In genomic region chr4:155841003-155841454, GRCm38 (mm10) we compare ENCODE assay signal across 7 mouse cellular contexts. TPM values are rescaled to one million over a fixed set of nuclear protein-coding genes. Genes with fewer than 3 reads are reported as not detected.
DNase-seq lines count a peak whose midpoint lies in the region; ATAC-seq and TF ChIP-seq lines count a peak whose summit lies in the region.

No protein-coding gene starts in this region.

- peak; percentile 59 for DNase-seq in MN1 (ENCODE audit: low spot score)
- DNase-seq in brain, adult 2 months (ENCODE audit: low read depth, low spot score), result peak; percentile 60
- peak; percentile 65 for DNase-seq in hindbrain, embryonic 11.5 days (ENCODE audit: low spot score)
- peak; percentile 79 for DNase-seq in limb, embryonic 14.5 days (ENCODE audit: low spot score)
- peak; percentile 73 for DNase-seq in stomach, postnatal 0 days (ENCODE audit: low spot score)

- peak overlapping the region; percentile 33 for H3K4me3 ChIP-seq in forebrain, embryonic 15.5 days
- H3K4me3 ChIP-seq in hindbrain, embryonic 11.5 days (ENCODE audit: low read depth, low read length), result peak overlapping the region; percentile 21
- H3K4me3 ChIP-seq in limb, embryonic 14.5 days (replicated peaks; ENCODE audit: low read length), result peak overlapping the region; percentile 48
- H3K4me3 ChIP-seq in midbrain, embryonic 13.5 days (replicated peaks), result peak overlapping the region; percentile 35
- H3K4me3 ChIP-seq in stomach, postnatal 0 days (ENCODE audit: low read depth, low read length), result peak overlapping the region; percentile 53

- H3K9ac ChIP-seq in forebrain, embryonic 15.5 days (replicated peaks), result peak overlapping the region; percentile 37
- H3K9ac ChIP-seq in hindbrain, embryonic 11.5 days (ENCODE audit: low read depth, low read length), result peak overlapping the region; percentile 21; the same call in 1 of the 2 replicates
- peak overlapping the region; percentile 62 for H3K9ac ChIP-seq in limb, embryonic 14.5 days (ENCODE audit: low read depth, low read length, severe bottlenecking)
- peak overlapping the region; percentile 56 for H3K9ac ChIP-seq in midbrain, embryonic 13.5 days (replicated peaks)
- H3K9ac ChIP-seq in stomach, postnatal 0 days (ENCODE audit: low read length), result peak overlapping the region; percentile 69

- H3K36me3 ChIP-seq in forebrain, embryonic 15.5 days, result no peaks in the 10 kb centered on the region
- no peaks in the 10 kb centered on the region for H3K36me3 ChIP-seq in hindbrain, embryonic 11.5 days (ENCODE audit: control insufficient read depth, insufficient read depth, low read length)
- peaks cover 21% of the 10 kb centered on the region for H3K36me3 ChIP-seq in limb, embryonic 14.5 days (ENCODE audit: control insufficient read depth, insufficient read depth, low read length)
- H3K36me3 ChIP-seq in midbrain, embryonic 13.5 days, result no peaks in the 10 kb centered on the region
- H3K36me3 ChIP-seq in stomach, postnatal 0 days (ENCODE audit: control insufficient read depth, insufficient read depth, low read length), result peaks cover 4% of the 10 kb centered on the region; the same call in 1 of the 2 replicates

- H3K4me2 ChIP-seq in forebrain, embryonic 15.5 days (replicated peaks), result peak overlapping the region; percentile 50
- peak overlapping the region; percentile 62 for H3K4me2 ChIP-seq in hindbrain, embryonic 11.5 days (replicated peaks; ENCODE audit: low read depth, low read length)
- peak overlapping the region; percentile 68 for H3K4me2 ChIP-seq in limb, embryonic 14.5 days (replicated peaks; ENCODE audit: low read depth, low read length, severe bottlenecking)
- peak overlapping the region; percentile 60 for H3K4me2 ChIP-seq in midbrain, embryonic 13.5 days (replicated peaks)
- H3K4me2 ChIP-seq in stomach, postnatal 0 days (replicated peaks; ENCODE audit: low read depth), result peak overlapping the region; percentile 97

- under 1% methylated on average over 32 of the region's 32 CpGs for WGBS in forebrain, embryonic 15.5 days
- under 1% methylated on average over 32 of the region's 32 CpGs for whole genome bisulfite sequencing in hindbrain, embryonic 11.5 days
- 0% methylated on average over 32 of the region's 32 CpGs for WGBS in limb, embryonic 14.5 days
- WGBS in midbrain, embryonic 13.5 days, result under 1% methylated on average over 32 of the region's 32 CpGs
- WGBS in stomach, postnatal 0 days, result 1% methylated on average over 32 of the region's 32 CpGs

- no peaks in the 10 kb centered on the region for H3K9me3 ChIP-seq in forebrain, embryonic 15.5 days
- H3K9me3 ChIP-seq in hindbrain, embryonic 11.5 days (ENCODE audit: control insufficient read depth, low read length), result no peaks in the 10 kb centered on the region
- no peaks in the 10 kb centered on the region for H3K9me3 ChIP-seq in limb, embryonic 14.5 days (ENCODE audit: control insufficient read depth, low read length)
- no peaks in the 10 kb centered on the region for H3K9me3 ChIP-seq in midbrain, embryonic 13.5 days
- no peaks in the 10 kb centered on the region for H3K9me3 ChIP-seq in stomach, postnatal 0 days (ENCODE audit: control insufficient read depth, low read length)

- peak; percentile 74 for TF ChIP-seq CTCF in stomach, postnatal 0 days (IDR thresholded peaks at IDR 0.05; ENCODE audit: low read depth)

- no peak for ATAC-seq in forebrain, embryonic 15.5 days (replicated peaks)
- ATAC-seq in hindbrain, embryonic 11.5 days (ENCODE audit: low FRiP score), result peak; percentile 51
- peak; percentile 50 for ATAC-seq in limb, embryonic 14.5 days (ENCODE audit: low FRiP score, low read depth)
- peak; percentile 60 for ATAC-seq in midbrain, embryonic 13.5 days
- ATAC-seq in stomach, postnatal 0 days (ENCODE audit: low FRiP score, low TSS enrichment), result peak; percentile 38

- TF ChIP-seq POLR2A in limb, embryonic 14.5 days (IDR thresholded peaks at IDR 0.05; ENCODE audit: borderline replicate concordance, extremely low read depth, insufficient read depth, insufficient read length), result no peak

- peaks cover 20% of the 10 kb centered on the region for H3K4me1 ChIP-seq in forebrain, embryonic 15.5 days
- peaks cover 14% of the 10 kb centered on the region for H3K4me1 ChIP-seq in hindbrain, embryonic 11.5 days (replicated peaks; ENCODE audit: control insufficient read depth, insufficient read depth, low read length)
- peaks cover 24% of the 10 kb centered on the region for H3K4me1 ChIP-seq in limb, embryonic 14.5 days (ENCODE audit: control insufficient read depth, insufficient read depth, low read length)
- peaks cover 25% of the 10 kb centered on the region for H3K4me1 ChIP-seq in midbrain, embryonic 13.5 days (replicated peaks)
- H3K4me1 ChIP-seq in stomach, postnatal 0 days (replicated peaks; ENCODE audit: control insufficient read depth, insufficient read depth), result 0 out of 2 replicates have a peak, but pooled peaks cover 3% of the 10 kb centered on the region

- H3K27me3 ChIP-seq in forebrain, embryonic 15.5 days, result peaks cover 13% of the 10 kb centered on the region
- H3K27me3 ChIP-seq in hindbrain, embryonic 11.5 days (ENCODE audit: control insufficient read depth, insufficient read depth, low read length), result 0 out of 2 replicates have a peak, but pooled peaks cover 3% of the 10 kb centered on the region
- no peaks in the 10 kb centered on the region for H3K27me3 ChIP-seq in limb, embryonic 14.5 days (ENCODE audit: control insufficient read depth, insufficient read depth, low read length)
- H3K27me3 ChIP-seq in midbrain, embryonic 13.5 days, result peaks cover 21% of the 10 kb centered on the region
- no peaks in the 10 kb centered on the region for H3K27me3 ChIP-seq in stomach, postnatal 0 days (ENCODE audit: control insufficient read depth, insufficient read depth, low read length)

- no peak overlapping the region for H3K27ac ChIP-seq in forebrain, embryonic 15.5 days (replicated peaks)
- no peak overlapping the region for H3K27ac ChIP-seq in hindbrain, embryonic 11.5 days (ENCODE audit: low read depth, low read length)
- H3K27ac ChIP-seq in limb, embryonic 14.5 days (replicated peaks; ENCODE audit: low read depth, low read length), result peak overlapping the region; percentile 76
- H3K27ac ChIP-seq in midbrain, embryonic 13.5 days, result no peak overlapping the region
- H3K27ac ChIP-seq in stomach, postnatal 0 days (replicated peaks), result peak overlapping the region; percentile 97

- TF ChIP-seq EP300 in stomach, postnatal 0 days (optimal IDR thresholded peaks at IDR 0.05), result no peak

RNA-seq across cellular contexts. Expression of gene Mxra8, which starts 1.5 kb away (rescaled TPM):
- 15.0 and 19.0 TPM in 2 replicates for polyA plus RNA-seq in forebrain, embryonic 15.5 days (2015; fragmentation: Nextera tagmentation; extraction: Ambion mirVana)
- polyA plus RNA-seq in hindbrain, embryonic 11.5 days (2014; fragmentation: Nextera tagmentation; extraction: Ambion mirVana), result 31.1 and 36.8 TPM in 2 replicates
- 218 and 302 TPM in 2 replicates for polyA plus RNA-seq in limb, embryonic 14.5 days (2012; rRNA removed)
- 109 and 120 TPM in 2 replicates for polyA plus RNA-seq in limb, embryonic 14.5 days (2014; fragmentation: Nextera tagmentation; extraction: Ambion mirVana)
- 17.9 and 22.2 TPM in 2 replicates for polyA plus RNA-seq in midbrain, embryonic 13.5 days (2015; fragmentation: Nextera tagmentation; extraction: Ambion mirVana)
- polyA plus RNA-seq in stomach, postnatal 0 days (2015; fragmentation: Nextera tagmentation; extraction: Ambion mirVana), result 79.4 and 88.4 TPM in 2 replicates

RNA-seq across cellular contexts. Expression of gene Dvl1, which starts 6.2 kb away (rescaled TPM):
- 10.6 and 23.1 TPM in 2 replicates for polyA plus RNA-seq in forebrain, embryonic 15.5 days (2015; fragmentation: Nextera tagmentation; extraction: Ambion mirVana)
- 7.5 and 8.8 TPM in 2 replicates for polyA plus RNA-seq in hindbrain, embryonic 11.5 days (2014; fragmentation: Nextera tagmentation; extraction: Ambion mirVana)
- 92.9 and 131 TPM in 2 replicates for polyA plus RNA-seq in limb, embryonic 14.5 days (2012; rRNA removed)
- polyA plus RNA-seq in limb, embryonic 14.5 days (2014; fragmentation: Nextera tagmentation; extraction: Ambion mirVana), result 17.4 and 18.8 TPM in 2 replicates
- 8.1 and 8.4 TPM in 2 replicates for polyA plus RNA-seq in midbrain, embryonic 13.5 days (2015; fragmentation: Nextera tagmentation; extraction: Ambion mirVana)
- 8.1 and 10.4 TPM in 2 replicates for polyA plus RNA-seq in stomach, postnatal 0 days (2015; fragmentation: Nextera tagmentation; extraction: Ambion mirVana)

RNA-seq across cellular contexts. Expression of gene Aurkaip1, which starts 10.0 kb away (rescaled TPM):
- polyA plus RNA-seq in forebrain, embryonic 15.5 days (2015; fragmentation: Nextera tagmentation; extraction: Ambion mirVana), result 127 and 130 TPM in 2 replicates
- polyA plus RNA-seq in hindbrain, embryonic 11.5 days (2014; fragmentation: Nextera tagmentation; extraction: Ambion mirVana), result 112 and 123 TPM in 2 replicates
- 112 and 114 TPM in 2 replicates for polyA plus RNA-seq in limb, embryonic 14.5 days (2012; rRNA removed)
- 126 and 129 TPM in 2 replicates for polyA plus RNA-seq in limb, embryonic 14.5 days (2014; fragmentation: Nextera tagmentation; extraction: Ambion mirVana)
- polyA plus RNA-seq in midbrain, embryonic 13.5 days (2015; fragmentation: Nextera tagmentation; extraction: Ambion mirVana), result 140 and 146 TPM in 2 replicates
- polyA plus RNA-seq in stomach, postnatal 0 days (2015; fragmentation: Nextera tagmentation; extraction: Ambion mirVana), result 129 and 133 TPM in 2 replicates

RNA-seq across cellular contexts. Expression of gene Tas1r3, which starts 22.1 kb away (rescaled TPM):
- 0.64 and 0.73 TPM in 2 replicates for polyA plus RNA-seq in forebrain, embryonic 15.5 days (2015; fragmentation: Nextera tagmentation; extraction: Ambion mirVana)
- 0.46 TPM in 2 replicates for polyA plus RNA-seq in hindbrain, embryonic 11.5 days (2014; fragmentation: Nextera tagmentation; extraction: Ambion mirVana)
- polyA plus RNA-seq in limb, embryonic 14.5 days (2012; rRNA removed), result 0.31 and 0.51 TPM in 2 replicates
- 0.32 and 0.37 TPM in 2 replicates for polyA plus RNA-seq in limb, embryonic 14.5 days (2014; fragmentation: Nextera tagmentation; extraction: Ambion mirVana)
- polyA plus RNA-seq in midbrain, embryonic 13.5 days (2015; fragmentation: Nextera tagmentation; extraction: Ambion mirVana), result 0.80 and 0.83 TPM in 2 replicates
- 0.11 and 0.28 TPM in 2 replicates for polyA plus RNA-seq in stomach, postnatal 0 days (2015; fragmentation: Nextera tagmentation; extraction: Ambion mirVana)

RNA-seq across cellular contexts. Expression of gene Cptp, which starts 28.2 kb away (rescaled TPM):
- polyA plus RNA-seq in forebrain, embryonic 15.5 days (2015; fragmentation: Nextera tagmentation; extraction: Ambion mirVana), result 20.5 and 22.9 TPM in 2 replicates
- polyA plus RNA-seq in hindbrain, embryonic 11.5 days (2014; fragmentation: Nextera tagmentation; extraction: Ambion mirVana), result 19.8 and 22.7 TPM in 2 replicates
- 15.0 and 20.5 TPM in 2 replicates for polyA plus RNA-seq in limb, embryonic 14.5 days (2012; rRNA removed)
- 16.3 and 19.2 TPM in 2 replicates for polyA plus RNA-seq in limb, embryonic 14.5 days (2014; fragmentation: Nextera tagmentation; extraction: Ambion mirVana)
- polyA plus RNA-seq in midbrain, embryonic 13.5 days (2015; fragmentation: Nextera tagmentation; extraction: Ambion mirVana), result 22.1 and 24.5 TPM in 2 replicates
- 25.0 and 26.5 TPM in 2 replicates for polyA plus RNA-seq in stomach, postnatal 0 days (2015; fragmentation: Nextera tagmentation; extraction: Ambion mirVana)

Comparison
In these comparisons a context has a peak if more than half of its experiments do, and no peak if none do; other contexts are left out.
1. H3K27ac ChIP-seq: peak in limb, embryonic 14.5 days (single experiment) and stomach, postnatal 0 days (single experiment); none in forebrain, embryonic 15.5 days (single experiment), hindbrain, embryonic 11.5 days (single experiment) and midbrain, embryonic 13.5 days (single experiment).
2. Peak in every context shown above with its lines, with median percentiles within 50 percentile points of each other: DNase-seq, H3K4me2 ChIP-seq, H3K4me3 ChIP-seq and H3K9ac ChIP-seq.